Mouse (Mus musculus) megakaryocyte, embryonic 14.5 days (primary cell): ENCODE results near the gene Gm42742.

Source experiments
- FLI1 ChIP-seq: IDR thresholded peaks from 2 replicates; pipeline ENCODE4 v1.6.1; 2012; ENCODE audit warnings: low read length, inconsistent platforms, mixed read lengths
- GATA1 ChIP-seq: IDR thresholded peaks from 3 replicates; pipeline ENCODE4 v1.6.1; 2012; ENCODE audit warnings: mixed read lengths, low read length, inconsistent platforms, borderline replicate concordance

DNA sequence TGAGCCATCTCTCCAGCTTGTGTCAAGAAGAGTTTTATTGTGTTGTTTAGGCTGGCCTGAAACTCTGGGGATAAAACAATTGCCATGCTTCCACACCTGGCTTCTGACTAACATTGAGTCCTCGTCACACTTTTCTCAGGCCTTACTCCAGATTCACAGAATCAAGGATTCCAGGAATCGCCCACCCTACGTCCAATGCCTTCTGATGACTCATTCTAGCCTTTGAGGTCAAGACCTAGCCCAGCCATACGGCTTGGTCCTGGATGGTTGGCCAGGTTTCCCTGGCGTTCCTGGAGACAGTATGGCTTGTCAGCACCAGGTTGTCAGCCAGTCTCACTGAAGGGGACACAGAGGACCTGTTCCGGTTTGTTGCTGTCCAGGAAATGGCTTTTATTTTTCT lies 8.5 kb downstream of the Gm42742 start:
- TF ChIP-seq GATA1 (no peak), FLI1 (no peak)
